Mouse (Mus musculus) monocyte, adult 5-6 weeks (primary cell): ENCODE results near the gene Bcan. TPM values are rescaled to one million over a fixed set of nuclear protein-coding genes. Genes with fewer than 3 reads are reported as not detected.

ENCODE experiments used
- ATAC-seq: fragments of 153-309, 156-312 bp; replicated peaks from 2 replicates; pipeline ENCODE4 v1.8.0; 2017; ENCODE audit warnings: mild to moderate bottlenecking; ENCODE audit not compliant: low TSS enrichment, insufficient number of reproducible peaks, severe bottlenecking, poor library complexity, low FRiP score
- total RNA-seq: library from RNA; stranded (forward); fragments of 200-1000, 200-491, 200-594 nt; gene quantifications from 3 replicates; pipeline ENCODE4 v1.2.3, GENCODE M21; 2017

Gene Bcan
- total RNA-seq, 1 experiment from 2014 or later: not detected

DNA sequence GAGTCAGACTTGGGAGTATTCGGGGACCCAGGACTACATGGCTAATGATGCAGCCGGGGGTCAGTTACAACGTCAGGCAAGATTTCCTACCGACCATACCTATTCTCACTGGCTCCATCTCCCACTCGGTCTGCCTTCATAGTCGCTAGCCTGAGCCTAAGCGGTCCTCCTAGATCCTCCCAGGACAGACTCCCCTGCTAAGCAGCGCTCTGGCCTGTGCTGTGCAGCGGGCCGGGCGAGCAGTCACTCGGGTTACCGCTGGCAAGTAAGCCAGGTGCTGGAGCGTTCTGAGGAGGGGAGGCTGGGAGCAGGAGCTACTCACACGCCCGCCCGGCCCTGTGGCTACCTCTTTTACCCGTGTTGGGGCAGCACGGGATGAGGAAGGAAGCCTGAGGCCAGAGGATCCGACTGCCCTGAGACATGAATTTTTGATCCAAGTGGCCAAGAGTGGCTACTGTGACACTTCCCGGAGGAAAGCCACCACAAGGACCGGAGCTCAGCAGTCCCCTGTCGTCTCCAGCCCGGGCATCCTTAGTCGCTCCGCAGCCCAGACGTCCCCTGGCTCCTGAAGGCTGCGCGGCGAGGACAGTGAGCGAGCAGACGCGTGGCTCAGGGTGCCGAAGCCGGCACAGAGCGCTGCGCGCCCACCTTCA, 661 bp downstream of the Bcan start:
- no peak for ATAC-seq

DNA sequence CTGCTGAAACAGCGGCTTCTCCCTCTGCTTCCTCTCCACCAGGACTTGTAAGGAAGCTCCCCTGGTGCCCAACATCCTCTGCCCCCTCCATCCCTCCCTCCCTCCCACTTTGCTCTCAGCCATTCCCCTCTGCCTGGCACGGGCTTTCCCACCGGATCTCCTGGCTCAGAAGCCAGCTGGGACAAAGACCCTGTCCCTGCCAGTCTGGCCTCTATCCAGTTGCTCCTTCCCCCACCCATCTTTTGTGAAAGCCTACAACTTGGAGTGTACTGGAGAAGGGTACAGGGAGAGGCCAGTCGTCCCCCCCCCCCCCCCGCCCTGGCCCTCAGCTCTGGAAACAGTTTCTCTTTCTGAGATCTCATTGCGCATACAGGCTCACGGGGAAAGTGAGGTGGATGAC, 1.3 kb downstream of the Bcan start:
- ATAC-seq: no peak

DNA sequence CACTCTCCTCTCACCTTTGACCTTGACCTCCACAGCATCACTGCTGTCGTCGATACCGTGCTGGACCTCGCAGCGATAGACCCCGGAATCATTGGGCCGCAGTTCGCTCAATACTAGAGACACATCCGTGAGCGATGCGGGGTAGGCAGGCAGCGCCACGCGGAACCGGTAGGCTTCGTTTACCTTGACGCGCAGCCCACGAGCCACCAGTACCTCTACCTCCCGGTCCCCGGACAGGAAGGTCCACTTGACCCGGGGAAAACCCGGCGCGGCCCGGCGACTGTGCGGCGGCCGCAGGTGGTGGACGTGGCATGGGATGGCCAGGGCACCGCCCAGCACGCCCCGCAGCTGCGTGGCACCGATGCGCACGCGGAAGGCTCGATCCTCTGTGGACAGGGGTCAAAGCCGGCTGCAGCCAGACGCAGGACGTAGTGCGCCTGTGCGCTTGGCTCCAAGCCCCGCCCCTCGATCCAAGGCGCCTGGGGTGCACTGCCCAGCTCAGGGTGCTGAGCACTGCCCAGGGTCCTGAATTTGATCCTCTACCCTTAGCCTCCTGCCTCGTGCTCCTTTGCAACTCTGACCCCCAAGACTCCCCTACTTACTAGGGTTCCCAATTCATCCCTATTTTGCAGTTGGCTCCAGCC, 2.9 kb downstream of the Bcan start:
- ATAC-seq: no peak

DNA sequence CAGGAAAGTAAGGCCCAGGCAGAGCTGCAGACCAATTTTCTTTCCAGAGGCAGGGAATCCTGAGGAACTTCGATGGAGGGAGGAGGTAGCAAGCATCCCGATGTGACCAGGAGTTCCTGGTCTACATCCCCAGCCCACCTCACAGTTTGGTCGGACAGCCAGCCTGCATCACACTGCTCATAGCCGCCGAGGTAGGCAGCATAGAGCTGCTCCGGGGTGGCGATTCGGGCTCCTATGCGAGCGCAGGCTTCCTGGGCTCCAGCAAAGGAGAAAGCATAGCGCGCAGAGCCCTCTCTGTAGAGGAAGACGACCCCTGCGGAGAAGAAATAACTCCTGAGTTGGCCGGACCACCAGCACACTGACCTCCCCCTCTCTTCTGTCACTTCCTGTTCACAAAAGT, 3.6 kb downstream of the Bcan start:
- ATAC-seq: no peak

DNA sequence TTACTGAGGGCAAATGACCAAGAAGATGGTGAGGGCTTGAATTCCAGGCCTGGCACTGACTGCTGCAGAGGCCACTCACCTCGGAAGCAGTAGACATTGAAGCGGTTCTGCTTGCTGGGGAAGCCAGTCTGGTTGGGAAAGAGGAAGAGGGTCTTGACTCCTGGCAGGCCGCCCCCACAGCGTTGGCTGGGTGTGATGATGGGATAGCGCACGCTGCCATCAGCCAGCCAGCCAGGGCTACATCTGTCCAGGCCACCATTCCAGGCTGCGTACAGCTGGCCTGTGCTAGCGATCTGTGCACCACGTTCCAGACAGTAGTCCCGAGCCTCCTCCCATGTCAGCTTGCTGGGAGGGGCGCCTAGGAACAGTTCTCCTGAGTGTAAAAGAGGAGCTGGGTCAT, 4.7 kb downstream of the Bcan start:
- ATAC-seq: no peak

DNA sequence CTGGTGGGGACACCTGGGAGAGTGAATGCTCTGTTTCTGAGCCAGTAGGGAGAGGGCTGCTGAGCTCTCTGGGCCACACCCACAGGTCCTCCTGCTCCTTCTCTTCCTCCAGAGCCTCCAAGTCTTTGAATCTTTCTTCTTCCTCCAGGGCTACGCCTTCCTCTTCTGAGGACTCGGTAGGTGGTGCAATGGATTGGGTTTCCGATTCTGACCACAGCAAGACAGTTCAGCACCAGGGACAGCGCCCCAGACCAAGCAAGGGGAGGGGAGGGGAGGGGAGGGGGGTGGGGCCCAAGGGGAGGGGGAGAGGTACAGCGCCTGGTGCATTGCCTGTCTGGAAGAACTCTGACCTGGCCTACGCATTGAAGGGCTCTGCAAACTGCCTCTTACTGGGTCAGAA, 6.6 kb downstream of the Bcan start:
- no peak for ATAC-seq

DNA sequence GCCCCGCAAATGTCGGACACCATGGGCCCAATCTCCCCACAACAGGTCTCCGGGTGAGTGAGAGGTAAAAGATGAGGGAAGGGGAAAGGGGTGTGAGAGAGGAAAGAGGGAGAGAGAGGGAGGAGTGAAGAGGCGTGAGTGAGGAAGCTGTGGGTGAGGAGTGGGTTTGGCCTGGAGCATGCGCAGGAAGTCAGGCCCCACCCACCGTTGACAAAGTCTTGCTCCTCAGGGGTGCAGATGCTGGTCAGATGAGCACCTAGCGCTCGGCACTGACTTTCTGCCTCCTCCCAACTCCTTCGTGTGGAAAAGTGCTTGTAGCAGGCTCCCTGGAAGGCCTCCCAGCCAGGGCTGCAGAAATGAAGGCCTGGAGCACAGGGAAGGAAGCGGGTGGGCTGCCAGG, 10.1 kb downstream of the Bcan start:
- no peak for ATAC-seq

DNA sequence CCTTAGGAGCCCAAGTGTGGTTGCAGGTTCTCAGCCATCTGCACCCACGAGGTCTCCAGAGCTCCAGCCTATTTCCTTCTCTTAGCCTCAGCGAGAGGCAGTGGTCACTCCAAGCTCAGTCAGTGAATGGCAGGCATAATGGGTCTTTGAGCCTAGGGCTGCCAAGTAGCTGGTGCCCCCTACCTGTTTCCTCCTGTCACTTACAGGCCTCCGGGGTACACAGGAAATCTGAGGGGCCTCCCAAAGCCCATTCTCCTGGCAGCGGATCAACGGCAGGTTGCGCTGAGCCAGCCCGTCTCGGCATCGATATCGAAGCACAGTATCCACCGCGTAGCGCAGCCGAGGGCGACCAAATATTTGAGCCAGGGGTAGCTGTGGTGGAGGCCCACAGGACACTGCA, 12.0 kb downstream of the Bcan start:
- no peak for ATAC-seq

DNA sequence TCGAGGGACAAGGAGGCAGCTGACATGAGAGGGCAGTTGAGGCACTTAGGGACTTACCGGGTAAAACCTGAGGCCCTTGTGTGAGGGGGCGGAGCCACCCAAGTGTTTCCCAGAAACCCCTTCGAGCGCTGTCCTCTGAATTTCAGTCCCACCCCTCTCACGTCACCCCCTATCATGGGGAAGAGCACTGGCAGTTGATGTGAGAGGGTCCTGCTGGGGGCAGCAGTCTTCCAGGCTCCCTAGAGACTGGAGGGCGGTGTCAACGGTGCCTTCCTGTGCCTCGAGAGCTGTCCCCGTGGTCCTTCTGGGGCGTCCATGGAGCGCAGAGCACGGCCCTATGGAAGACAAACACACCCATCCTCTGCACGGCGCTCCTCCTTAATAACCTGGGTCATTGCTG, 12.4 kb downstream of the Bcan start:
- no peak for ATAC-seq

DNA sequence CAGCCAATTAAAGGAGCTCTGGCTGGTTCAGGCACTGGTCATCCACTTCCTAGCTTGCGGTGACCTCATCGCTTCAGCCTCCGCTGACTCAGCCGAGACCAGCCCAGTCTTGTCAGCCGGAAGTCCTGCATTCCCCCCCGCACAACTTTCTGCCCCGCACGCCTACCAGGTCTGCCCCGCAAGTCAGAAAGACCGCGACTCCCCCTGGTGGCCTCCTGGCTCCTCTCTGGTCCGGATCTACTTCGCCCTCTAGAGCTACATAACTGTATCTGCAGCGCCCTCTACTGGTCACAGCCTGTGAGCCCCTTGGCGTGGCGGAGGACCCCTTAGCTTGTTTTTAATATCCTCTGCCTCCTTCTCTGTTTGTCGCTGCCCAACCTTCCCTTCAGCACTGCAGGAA, 13.2 kb downstream of the Bcan start:
- ATAC-seq: peak; percentile 84

DNA sequence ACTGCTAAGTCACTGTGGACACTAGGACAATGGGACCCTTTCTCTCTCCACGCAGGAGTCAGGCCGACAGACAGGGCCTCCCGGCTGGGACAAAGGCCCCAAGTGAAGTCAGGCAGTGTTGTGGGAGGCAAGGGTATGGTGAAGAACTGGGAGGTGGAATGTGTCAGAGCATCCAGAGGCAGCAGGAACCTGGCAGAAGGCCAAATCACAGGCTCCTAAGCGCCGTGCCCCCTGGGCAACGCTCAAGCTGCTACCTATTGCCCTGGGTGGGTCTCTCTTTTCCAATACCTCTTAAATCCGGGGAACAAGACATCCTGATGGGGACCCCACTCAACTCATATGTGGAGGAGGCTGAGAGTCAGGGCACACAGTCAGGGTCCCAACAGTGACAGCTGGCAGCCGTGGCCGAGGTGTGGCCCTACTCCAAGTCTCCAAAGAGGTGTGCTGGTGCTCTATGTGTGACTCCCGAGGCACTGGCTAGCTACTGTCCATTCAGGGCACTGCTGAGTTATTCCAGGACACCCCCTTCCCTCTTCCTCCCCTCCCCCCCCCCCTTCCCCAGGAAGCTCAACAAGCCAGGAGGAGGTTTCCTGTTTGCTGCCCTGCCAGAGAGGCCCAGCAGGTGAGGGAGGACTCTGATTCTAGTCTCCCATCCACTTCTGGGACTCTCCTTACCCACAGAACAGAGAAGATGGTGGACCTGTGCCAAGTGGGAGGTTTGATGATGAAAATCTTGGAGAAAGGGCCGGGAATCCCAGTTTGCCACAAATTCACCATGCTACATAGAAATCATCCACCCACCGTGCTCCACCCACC, 14.3 kb downstream of the Bcan start:
- no peak for ATAC-seq

DNA sequence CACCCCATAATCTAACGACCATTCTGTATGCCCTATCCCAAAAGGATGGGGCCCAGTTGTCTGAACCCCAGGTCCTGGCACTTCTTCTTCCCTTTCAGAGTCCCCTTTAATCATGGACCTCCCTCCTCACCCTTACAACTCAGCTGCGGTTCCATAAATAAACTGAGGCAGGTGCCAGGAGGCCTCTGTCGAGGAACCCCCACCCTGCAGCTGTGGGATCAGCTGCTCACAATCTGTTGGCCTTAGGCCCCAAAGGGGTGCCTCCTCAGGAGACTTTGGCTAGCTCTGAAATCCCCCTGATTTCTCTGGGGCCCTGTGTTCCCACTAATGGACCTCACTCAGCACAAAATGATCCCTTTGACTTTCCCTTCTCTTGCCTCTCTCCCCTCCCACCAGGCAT, 15.9 kb downstream of the Bcan start:
- no peak for ATAC-seq

DNA sequence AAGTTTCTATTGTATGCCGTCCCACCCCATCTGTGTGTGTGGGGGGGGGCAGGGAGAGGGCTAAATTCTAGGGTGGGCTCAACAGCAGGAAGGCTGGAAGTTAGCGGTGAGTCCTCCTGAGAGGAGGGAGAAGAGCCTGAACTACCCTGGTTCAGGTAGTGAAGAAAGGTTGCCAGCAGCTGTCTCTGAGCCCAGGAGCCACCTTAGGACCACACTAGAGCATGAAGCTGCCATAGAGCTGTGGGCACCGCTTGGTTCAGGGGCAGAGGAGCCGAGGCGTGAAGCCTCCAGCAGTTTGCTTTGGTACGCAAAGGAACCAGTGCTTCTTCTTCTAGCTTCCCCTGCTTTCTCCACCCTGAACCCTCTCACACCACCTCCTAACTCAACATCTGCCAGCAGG, 16.4 kb downstream of the Bcan start:
- no peak for ATAC-seq

DNA sequence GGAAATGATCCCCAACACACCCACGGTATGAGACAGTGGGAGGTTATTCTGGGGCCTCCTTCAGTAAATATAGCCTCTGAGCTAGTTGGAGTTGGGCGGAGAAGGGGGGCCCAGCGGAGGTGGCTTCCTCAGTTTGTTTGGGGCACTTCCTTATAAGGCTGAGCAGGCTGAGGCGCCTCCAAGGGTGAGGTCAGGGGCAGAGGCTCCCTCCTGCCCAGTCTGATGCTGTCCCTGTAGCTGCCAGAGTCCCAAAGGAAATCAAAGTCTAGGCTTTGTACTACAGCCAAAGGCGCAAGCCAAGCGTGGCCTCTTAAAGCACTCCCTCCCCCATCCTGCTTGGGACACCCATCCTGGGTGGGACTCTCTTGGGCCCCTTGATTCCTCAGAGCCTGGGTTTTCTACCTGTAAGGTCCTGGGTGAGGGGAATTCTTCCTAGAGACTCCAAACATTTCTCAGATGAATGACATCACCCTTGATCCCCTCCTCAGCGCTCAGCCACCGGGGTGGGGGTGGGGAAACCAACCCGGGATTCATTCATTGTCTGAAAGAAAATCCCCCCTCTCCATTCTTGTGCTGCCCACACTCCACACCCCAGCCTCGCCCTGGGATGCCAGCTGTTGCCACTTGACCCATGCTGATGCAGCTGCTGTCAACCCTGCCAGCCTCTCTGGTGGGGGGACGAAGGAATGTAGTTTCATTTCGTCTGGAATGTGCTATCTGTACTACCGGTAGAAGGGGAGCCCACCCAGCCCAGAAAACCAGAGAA, 17.0 kb downstream of the Bcan start:
- ATAC-seq: peak; percentile 62

DNA sequence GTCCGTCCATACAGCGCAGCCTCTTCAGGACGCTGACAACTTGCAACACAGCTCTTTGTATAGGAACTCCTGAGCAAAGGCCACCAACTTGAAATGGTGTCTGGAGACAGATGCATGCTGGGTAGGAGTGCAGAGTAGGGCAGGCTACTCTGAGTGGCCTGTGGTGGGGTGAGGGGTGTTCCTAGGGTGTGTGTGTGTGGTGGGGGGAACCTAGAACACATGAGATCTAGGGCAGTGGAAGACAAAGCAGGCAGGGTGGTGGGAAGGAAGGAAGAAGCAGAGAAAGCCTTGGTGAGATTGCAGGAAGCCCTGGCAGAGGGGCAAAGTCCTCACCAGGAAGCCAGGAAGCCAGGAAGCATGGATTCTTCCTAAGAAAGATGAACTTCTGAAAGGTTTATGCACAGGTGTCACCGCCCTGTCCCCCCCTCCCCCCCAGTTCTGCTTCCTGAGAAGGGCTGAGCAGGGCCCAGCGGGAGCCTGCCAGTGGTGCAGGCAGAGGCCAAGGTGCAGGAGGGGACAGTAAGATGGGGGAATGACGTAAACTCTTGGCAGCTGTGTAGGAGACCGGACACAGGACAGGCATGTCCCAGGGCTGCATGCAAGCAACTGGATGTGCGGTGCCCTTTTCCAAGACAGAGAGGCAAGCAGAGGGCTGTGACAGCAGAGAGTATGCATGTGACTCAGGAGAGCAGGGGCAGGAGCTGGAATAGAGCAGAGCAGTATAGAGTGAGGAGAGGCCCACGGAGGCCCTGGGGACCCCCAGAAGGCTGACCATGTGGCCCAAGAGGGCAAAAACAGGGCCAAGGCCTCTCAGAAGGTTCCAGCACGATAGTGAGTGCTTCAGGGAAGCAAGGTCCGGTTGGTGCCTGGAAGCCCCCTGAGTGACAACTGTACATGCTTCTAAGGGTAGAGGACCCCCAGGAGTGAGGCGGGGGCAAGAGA, 17.9 kb downstream of the Bcan start:
- no peak for ATAC-seq

DNA sequence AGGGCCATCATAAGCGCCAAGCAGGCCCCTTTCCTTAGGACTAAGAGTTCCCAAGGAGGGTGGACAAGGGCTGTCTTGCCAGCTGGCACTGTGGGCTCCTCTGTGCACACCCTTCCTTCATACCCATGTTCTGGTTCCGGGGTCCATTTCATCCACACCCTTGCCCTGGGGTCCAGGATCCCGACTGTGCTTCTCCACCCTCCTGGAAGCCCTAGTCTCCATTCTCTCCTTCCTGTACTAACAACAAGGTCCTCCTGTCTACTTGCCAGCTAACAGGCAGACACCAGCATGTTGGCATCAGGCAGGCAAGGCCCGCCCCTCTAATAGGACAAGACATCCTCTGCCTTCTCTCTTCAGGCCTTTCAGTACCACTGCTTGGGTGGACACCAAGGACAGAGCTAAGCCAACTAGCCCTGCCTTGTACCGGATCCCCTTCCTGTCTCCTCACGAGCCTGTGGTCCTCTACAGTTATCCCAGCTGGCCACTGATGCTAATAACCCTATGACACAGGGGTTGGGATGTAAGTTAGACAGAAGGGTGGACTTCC, 18.7 kb downstream of the Bcan start:
- ATAC-seq: no peak

DNA sequence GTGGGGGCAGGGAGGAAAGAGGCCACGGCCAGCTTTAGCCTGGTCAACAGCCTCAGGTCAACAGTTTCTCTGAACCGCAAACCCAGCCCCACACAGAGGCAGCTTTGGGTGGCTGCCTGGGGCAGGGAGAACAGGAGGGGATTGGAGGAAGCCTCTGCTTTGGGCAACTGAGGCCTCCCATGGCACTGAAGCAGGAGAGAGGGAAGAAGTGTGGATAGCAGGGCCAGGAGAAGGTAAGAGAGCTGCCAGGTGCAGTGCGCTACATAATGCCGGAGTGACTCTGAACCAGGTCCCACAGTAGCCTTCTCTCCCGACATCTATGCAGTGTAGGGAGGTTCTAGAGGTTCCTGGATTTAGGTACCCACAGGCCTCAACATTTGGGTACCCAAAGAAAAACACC, 19.3 kb downstream of the Bcan start:
- no peak for ATAC-seq

DNA sequence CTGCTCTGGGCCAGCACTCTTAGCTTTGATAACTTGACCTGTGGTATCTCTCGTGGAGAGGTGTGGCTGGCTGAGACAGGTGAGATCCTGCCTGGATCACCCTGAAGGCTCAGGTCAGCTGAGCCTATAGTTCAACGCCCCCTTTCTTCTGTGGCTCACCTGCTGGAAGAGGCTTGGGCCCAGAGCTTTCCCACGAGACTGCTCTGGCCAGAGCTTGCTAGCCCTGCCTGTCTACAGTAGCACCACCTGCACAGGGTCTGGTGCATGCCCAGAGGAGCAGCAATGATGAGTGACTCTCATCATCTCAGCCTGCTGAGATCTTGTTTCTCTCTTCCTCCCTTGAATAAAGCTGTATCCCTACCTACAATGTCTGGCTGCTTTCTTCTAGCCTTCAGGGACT, 19.9 kb downstream of the Bcan start:
- no peak for ATAC-seq
